Mouse (Mus musculus): ENCODE results near the gene Vmn1r116. TPM values are rescaled to one million over a fixed set of nuclear protein-coding genes. Genes with fewer than 3 reads are reported as not detected.

Vmn1r116 gene
- not detected for total RNA-seq (2023)

GRCm38 (mm10) chr7:20871956-20872355 is at the start of gene Vmn1r116:
TSS of gene Vmn1r116 (plus strand) at chr7:20872256.

GRCm38 (mm10) chr7:20844885-20845284 is 27.2 kb upstream of the Vmn1r116 start, which contains the start of gene Vmn1r115:
TSS of gene Vmn1r115 (minus strand) at chr7:20844985.

GRCm38 (mm10) chr7:20884021-20884420 is 12.0 kb downstream of the Vmn1r116 start, which contains the start of gene Vmn1r117:
TSS of gene Vmn1r117 (minus strand) at chr7:20884121.

GRCm38 (mm10) chr7:20912247-20912646 is 40.2 kb downstream of the Vmn1r116 start, which contains the start of gene Vmn1r118:
TSS of gene Vmn1r118 (minus strand) at chr7:20912347.

Other genes with a start within 250 kb of the Vmn1r116 start
- gene Vmn1r107, start 203.3 kb upstream of the Vmn1r116 start, total RNA-seq (2023), result not detected
- not detected for gene Vmn1r111, start 169.0 kb upstream of the Vmn1r116 start, total RNA-seq (2023)
- not detected for gene Gm10668, start 141.6 kb upstream of the Vmn1r116 start, total RNA-seq (2023)
- gene Vmn1r112, start 101.1 kb upstream of the Vmn1r116 start, total RNA-seq (2023), result not detected
- gene Vmn1r113, start 85.0 kb upstream of the Vmn1r116 start, total RNA-seq (2023), result not detected
- gene Vmn1r114, start 60.1 kb upstream of the Vmn1r116 start, total RNA-seq (2023), result not detected
- not detected for gene Vmn1r115, start 27.3 kb upstream of the Vmn1r116 start, total RNA-seq (2023)
- not detected for gene Vmn1r117, start 11.9 kb downstream of the Vmn1r116 start, total RNA-seq (2023)
- not detected for gene Vmn1r118, start 40.1 kb downstream of the Vmn1r116 start, total RNA-seq (2023)
- gene Vmn1r119, start 140.2 kb downstream of the Vmn1r116 start, total RNA-seq (2023), result not detected
- not detected for gene Vmn1r120, start 181.5 kb downstream of the Vmn1r116 start, total RNA-seq (2023)
- not detected for gene Vmn1r121, start 226.3 kb downstream of the Vmn1r116 start, total RNA-seq (2023)

Data from neutrophil, adult 59 days (primary cell).